Mouse (Mus musculus) small intestine, adult 2 months (tissue): ENCODE results near the gene Olfr665.

Experiments
- CTCF ChIP-seq: fragments of 200-500 bp; IDR thresholded peaks from 2 replicates; pipeline ENCODE4 v1.5.1; 2012; ENCODE audit warnings: low read depth, mild to moderate bottlenecking, control low read depth, inconsistent platforms, low read length, moderate library complexity, mixed read lengths; ENCODE audit not compliant: insufficient replicate concordance, insufficient read length; ENCODE audit errors: extremely low read depth
- POLR2A ChIP-seq: fragments of 200-500 bp; IDR thresholded peaks from 2 replicates; pipeline ENCODE4 v1.6.1; 2012; ENCODE audit warnings: low read depth, mild to moderate bottlenecking, control low read depth, inconsistent platforms, low read length, moderate library complexity

GRCm38 (mm10) chr7:104842503-104842902 lies 35.3 kb upstream of the Olfr665 start, which contains the start of gene Usp17lb:
- no peak for TF ChIP-seq CTCF
- TF ChIP-seq POLR2A: no peak
